Mouse (Mus musculus): Measurements from ENCODE around the gene Jade2.

- TF ChIP-seq CTCF (IDR thresholded peaks at IDR 0.05; ENCODE audit: low read depth, low read length) = no peak
- no peak for TF ChIP-seq POLR2A (IDR thresholded peaks at IDR 0.05; ENCODE audit: extremely low read depth, insufficient read depth, low read length)
Observed at GRCm38 (mm10) chr11:51839973-51840372, 17.5 kb downstream of the Jade2 start.
